Mouse (Mus musculus) large intestine, adult 2 months (tissue): ENCODE results near the gene Elovl6. TPM values are rescaled to one million over a fixed set of nuclear protein-coding genes. Genes with fewer than 3 reads are reported as not detected.

ENCODE experiments used
- DNase-seq: peaks from one replicate; pipeline ENCODE4 v3.0.0-alpha.2; 2012; ENCODE audit warnings: low read depth, low spot score
- WGBS: fragments of 180-500 bp; shearing (Covaris S2); methylation state at CpG from one replicate; pipeline ENCODE4 v1.1.7; 2018; 5-methylcytosine and 5-hydroxymethylcytosine counted together
- polyA plus RNA-seq: library from polyadenylated mRNA; depleted of rRNA; stranded (reverse); fragments of >200 nt; gene quantifications from 2 replicates; pipeline ENCODE4 v1.2.3, GENCODE M21; 2012

The Elovl6 gene
- polyA plus RNA-seq, 1 experiment = 28.4 TPM

DNA sequence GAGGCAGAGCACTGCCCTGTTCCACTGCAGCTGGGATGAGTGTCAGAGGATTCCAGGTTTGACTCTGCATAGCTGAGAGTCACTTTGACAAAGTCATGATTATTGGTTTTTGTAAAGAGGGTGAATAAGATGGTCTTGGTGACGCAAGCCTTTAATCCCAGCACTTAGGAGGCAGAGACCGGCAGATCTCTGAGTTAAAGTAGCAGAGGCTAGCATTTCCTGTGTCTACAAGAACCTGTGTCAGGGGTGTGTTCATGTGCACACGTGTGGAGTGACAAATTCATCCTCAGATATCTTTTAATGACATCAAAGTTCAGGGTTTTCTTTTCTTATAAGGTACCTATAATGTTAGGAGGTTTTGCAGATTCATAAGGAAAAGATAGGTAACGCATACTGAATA, 30.3 kb downstream of the Elovl6 start:
- DNase-seq = no peak
- WGBS = 79% methylated on average over 4 of the region's 4 CpGs

DNA sequence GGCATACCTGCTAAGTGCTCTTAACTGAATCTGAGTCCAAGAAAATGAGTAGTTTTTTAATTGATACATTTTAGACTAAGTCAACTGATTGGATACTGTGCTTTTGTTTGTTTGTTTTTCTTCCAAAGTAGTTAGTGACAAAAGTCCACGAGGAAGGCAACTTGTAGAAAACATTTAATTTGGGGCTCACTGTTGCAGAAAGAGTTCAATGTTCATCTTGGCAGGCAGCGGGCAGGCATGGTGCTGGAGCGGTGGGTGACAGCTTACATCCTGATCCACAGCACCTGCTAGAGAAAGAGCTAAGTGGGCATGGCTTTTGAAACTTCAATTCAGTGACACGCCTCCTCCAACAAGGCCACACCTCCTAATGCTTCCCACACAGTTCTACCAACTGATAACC, 31.7 kb downstream of the Elovl6 start:
- DNase-seq = no peak
- WGBS = 87% methylated on average over 4 of the region's 4 CpGs

- WGBS = 65% methylated on average over 2 of the region's 2 CpGs
- DNase-seq = no peak
Observed at GRCm38 (mm10) chr3:129564852-129565251, 32.7 kb downstream of the Elovl6 start.

GRCm38 (mm10) chr3:129565458-129565857, 33.3 kb downstream of the Elovl6 start:
- DNase-seq = no peak
- 77% methylated on average over 8 of the region's 8 CpGs for WGBS

DNA sequence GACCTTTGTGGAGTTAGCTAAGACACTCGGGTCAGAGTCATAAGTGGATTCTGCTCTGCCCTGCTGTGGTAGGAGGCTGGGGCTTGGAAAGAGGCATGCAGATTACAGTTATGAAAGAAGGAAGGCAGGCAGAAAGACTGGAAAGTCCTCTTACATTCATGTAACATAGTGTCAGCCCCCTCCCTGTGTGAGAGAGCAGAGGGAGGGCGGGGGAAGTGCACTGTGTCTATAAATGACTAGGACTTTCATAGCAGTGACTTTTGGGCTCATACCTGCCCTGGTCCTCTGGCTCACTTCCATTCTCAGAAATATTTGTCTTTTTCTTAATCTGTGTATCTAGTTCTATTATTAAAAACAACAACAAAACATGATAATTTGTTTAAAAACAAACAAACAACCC, 33.9 kb downstream of the Elovl6 start:
- no peak for DNase-seq
- WGBS = 59% methylated on average over 2 of the region's 2 CpGs

- WGBS = 76% methylated on average over 5 of the region's 5 CpGs
- DNase-seq = no peak
Observed at GRCm38 (mm10) chr3:129566876-129567275, 34.7 kb downstream of the Elovl6 start.

DNA sequence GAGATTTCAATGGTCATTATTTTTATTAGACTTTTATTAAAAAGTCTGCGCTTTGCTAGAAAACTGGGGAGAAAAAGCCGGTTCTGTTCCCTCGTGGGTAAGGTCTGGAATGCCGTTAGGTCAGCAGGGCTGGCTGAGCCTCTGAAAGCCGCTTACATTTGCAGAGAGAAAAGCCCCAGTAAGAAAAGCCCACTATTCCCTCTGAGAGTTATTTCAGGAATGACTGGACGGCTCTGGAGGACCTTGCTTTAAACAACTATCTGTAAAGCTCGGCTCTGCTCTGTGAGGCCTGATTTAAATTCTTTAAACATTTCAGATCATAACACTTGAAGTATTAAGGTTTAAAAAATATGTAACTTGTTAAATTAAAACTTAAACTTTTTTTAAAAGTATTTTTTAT, 36.4 kb downstream of the Elovl6 start:
- WGBS = 72% methylated on average over 7 of the region's 7 CpGs

DNA sequence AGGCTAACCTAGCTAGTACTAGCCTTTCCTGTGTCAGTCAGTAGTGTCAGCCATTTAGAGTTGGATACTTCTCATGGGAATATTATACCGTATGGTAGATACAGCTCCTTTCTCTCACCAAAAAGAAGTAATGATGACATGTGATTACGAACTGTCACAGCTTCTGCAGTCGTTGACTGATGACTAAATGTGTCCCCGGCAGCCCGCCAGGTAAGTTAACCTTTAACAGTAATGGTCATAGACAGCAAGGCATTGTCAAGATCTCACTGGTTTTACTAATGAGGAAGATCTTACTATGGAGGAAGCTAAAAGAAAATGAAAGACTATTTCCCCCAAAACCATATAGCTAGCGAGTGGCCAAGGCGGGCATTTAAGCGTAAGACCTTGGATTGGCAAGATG, 38.8 kb downstream of the Elovl6 start:
- WGBS = 50% methylated on average over 8 of the region's 8 CpGs
- DNase-seq = no peak

More for the DNA sequence above, 36.4 kb downstream of the Elovl6 start:
- DNase-seq = no peak

GRCm38 (mm10) chr3:129571642-129572041, 39.5 kb downstream of the Elovl6 start:
- no peak for DNase-seq
- WGBS = 53% methylated on average over 5 of the region's 5 CpGs

GRCm38 (mm10) chr3:129572959-129573358, 40.8 kb downstream of the Elovl6 start:
- whole genome bisulfite sequencing = 89% methylated on average over 4 of the region's 4 CpGs

DNA sequence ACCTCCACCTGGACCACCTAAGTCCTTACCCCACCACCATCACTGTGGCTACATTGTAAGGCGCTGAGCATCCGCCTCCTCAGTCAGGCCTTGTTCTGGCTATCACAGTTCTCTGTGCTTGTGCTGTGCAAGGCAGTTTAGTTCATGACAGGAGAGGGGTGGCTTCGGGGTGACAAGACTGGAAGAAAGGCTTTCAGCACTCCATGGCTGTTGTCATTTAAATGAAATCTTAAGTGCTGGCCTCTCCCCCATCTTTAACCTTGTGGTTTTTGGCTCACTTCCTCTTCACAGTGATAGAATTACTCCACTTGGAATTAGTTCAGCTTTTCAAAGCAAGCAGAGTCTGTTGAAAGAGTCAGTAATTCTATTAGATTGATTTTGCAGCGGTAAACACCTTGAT, 41.5 kb downstream of the Elovl6 start:
- no peak for DNase-seq
- 82% methylated on average over 4 of the region's 4 CpGs for WGBS

More at GRCm38 (mm10) chr3:129572959-129573358, 40.8 kb downstream of the Elovl6 start:
- DNase-seq = no peak

GRCm38 (mm10) chr3:129575086-129575485, 42.9 kb downstream of the Elovl6 start:
- no peak for DNase-seq
- WGBS = 82% methylated on average over 4 of the region's 4 CpGs

GRCm38 (mm10) chr3:129576522-129576921, 44.4 kb downstream of the Elovl6 start:
- DNase-seq = no peak
- 94% methylated on average over 6 of the region's 6 CpGs for WGBS

GRCm38 (mm10) chr3:129578741-129579475, 46.8 kb downstream of the Elovl6 start:
- DNase-seq = no peak
- WGBS = 91% methylated on average over 11 of the region's 11 CpGs

GRCm38 (mm10) chr3:129581024-129581423, 48.9 kb downstream of the Elovl6 start:
- 36% methylated on average over 3 of the region's 3 CpGs for WGBS
- DNase-seq = no peak

DNA sequence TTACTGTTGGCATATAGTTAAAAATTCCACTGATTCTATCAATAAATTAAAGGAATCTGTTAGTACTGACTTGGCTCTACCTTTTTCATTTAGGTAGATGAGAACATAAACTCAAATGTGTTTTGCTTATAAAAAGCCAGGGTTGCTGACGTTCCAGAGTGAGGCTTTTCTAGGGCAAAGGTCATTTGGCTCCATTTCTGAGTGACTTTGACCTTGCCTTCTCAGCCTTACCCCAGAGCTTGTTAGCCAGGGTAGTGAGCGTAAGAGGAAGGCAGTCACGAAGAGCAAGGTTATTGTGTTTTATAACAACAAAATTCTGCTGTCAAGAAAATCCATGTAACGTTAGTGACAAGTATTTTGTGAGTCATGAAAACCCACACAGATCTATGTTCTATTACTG, 50.3 kb downstream of the Elovl6 start:
- DNase-seq = peak; percentile 84

GRCm38 (mm10) chr3:129583290-129583689, 51.1 kb downstream of the Elovl6 start:
- peak; percentile 73 for DNase-seq
- 41% methylated on average over 5 of the region's 5 CpGs for WGBS

More for the DNA sequence above, 50.3 kb downstream of the Elovl6 start:
- WGBS = 27% methylated on average over 4 of the region's 4 CpGs

GRCm38 (mm10) chr3:129587916-129588315, 55.8 kb downstream of the Elovl6 start:
- 33% methylated on average over 8 of the region's 8 CpGs for WGBS
- DNase-seq = no peak

- no peak for DNase-seq
- 25% methylated on average over 3 of the region's 3 CpGs for WGBS
Observed at GRCm38 (mm10) chr3:129588753-129589152, 56.6 kb downstream of the Elovl6 start.

DNA sequence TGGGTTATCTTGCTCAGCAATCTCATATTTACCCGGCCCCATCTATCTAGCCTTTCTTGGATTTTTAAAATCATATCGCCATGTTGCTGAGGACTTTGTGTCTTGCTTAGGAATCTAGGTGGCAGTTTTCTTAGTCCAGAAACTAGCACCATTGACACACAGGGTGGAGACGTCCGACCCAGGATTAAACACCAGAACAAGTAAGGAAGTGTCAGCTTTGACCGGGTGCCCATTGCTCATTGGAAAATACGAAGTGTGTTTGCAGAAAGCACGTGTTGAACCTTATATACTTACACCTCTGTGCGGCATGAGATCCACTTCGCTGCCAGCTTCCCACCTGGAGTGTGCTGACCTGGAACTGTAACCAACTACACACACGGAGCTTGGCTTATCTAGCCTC, 57.5 kb downstream of the Elovl6 start:
- DNase-seq = no peak
- 93% methylated on average over 10 of the region's 10 CpGs for WGBS

DNA sequence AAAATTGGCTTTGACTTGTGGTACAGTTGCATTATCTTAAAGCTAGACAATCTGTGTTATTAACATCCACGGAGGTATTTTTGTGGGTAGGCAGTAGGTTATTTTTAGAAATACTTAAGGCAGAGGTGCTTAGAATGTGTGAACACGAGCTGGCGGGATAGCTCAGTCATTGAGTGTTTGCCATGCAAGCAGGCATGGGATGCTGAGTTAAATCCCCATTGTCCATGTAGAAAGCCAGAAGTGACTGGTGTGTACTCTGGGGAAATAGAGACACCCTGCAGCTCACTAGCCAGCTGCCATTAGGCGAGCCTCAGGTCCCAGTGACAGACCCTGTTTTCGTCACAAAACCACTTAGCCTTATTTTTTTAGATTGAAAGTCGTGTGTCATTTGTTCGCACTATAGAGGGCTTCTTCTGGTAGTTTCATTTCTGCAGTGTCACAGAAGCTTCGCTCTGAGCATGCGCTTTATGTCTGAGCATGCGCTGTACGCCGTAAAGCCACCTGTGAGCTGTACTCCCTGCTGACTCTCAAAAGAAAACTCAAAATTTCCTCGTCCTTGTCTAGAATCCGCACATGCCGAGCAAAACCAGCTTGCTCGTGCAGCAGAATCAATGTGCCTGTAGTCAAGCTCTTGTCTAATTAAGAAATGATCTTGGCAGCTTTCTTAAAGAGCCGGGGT, 58.5 kb downstream of the Elovl6 start:
- DNase-seq = no peak
- 86% methylated on average over 17 of the region's 17 CpGs for whole genome bisulfite sequencing
